In genomic region chr17:46889450-46890084, GRCm38 (mm10) we compare ENCODE assay signal across 9 mouse cellular contexts. TPM values are rescaled to one million over a fixed set of nuclear protein-coding genes. Genes with fewer than 3 reads are reported as not detected.
DNase-seq lines count a peak whose midpoint lies in the region; ATAC-seq and TF ChIP-seq lines count a peak whose summit lies in the region.
"Had no signal": no experiment of that assay in that cellular context is flagged by ENCODE, and none has a peak within 500 bp of the region (broad histone marks: within the 10 kb centered on the region; RNA-seq: fewer than 3 reads in every experiment).

No protein-coding gene starts in this region.

- no peaks in the 10 kb centered on the region for H3K9me3 ChIP-seq in ES-E14 (ENCODE audit: control insufficient read depth, insufficient read depth, low read depth, low read length)
- no peaks in the 10 kb centered on the region for H3K9me3 ChIP-seq in forebrain, embryonic 16.5 days (ENCODE audit: control insufficient read depth, low read length)
- no peaks in the 10 kb centered on the region for H3K9me3 ChIP-seq in lung, embryonic 14.5 days (ENCODE audit: low read depth, low read length)

- WGBS in cerebellum, adult 2 months, result under 1% methylated on average over 44 of the region's 44 CpGs
- WGBS in forebrain, embryonic 16.5 days, result under 1% methylated on average over 44 of the region's 44 CpGs
- WGBS in lung, embryonic 14.5 days, result under 1% methylated on average over 44 of the region's 44 CpGs

- peak overlapping the region; percentile 59; the same call in 1 of the 2 replicates for H3K27ac ChIP-seq in ES-E14 (ENCODE audit: insufficient read depth, low read depth, low read length, poor library complexity, severe bottlenecking)
- peak overlapping the region; percentile 89 for H3K27ac ChIP-seq in cerebellum, adult 2 months (ENCODE audit: insufficient read depth, low read length)
- peak overlapping the region; percentile 97 for H3K27ac ChIP-seq in forebrain, embryonic 16.5 days (ENCODE audit: low read length)
- peak overlapping the region; percentile 98 for H3K27ac ChIP-seq in lung, embryonic 14.5 days (ENCODE audit: low read depth)

- H3K27me3 ChIP-seq in cerebellum, adult 2 months (ENCODE audit: control insufficient read depth, insufficient read depth, low read length), result no peaks in the 10 kb centered on the region
- H3K27me3 ChIP-seq in forebrain, embryonic 16.5 days (replicated peaks; ENCODE audit: control insufficient read depth, insufficient read depth, low read length), result no peaks in the 10 kb centered on the region
- H3K27me3 ChIP-seq in lung, embryonic 14.5 days (ENCODE audit: insufficient read depth, low read length), result no peaks in the 10 kb centered on the region

- in situ Hi-C loops in ES-E14 (cut with MboI; ENCODE audit: low sequenced_read_pairs in 2 of 2, unreplicated experiment in 2 of 2), result no loop called here

- H3K4me3 ChIP-seq in ES-E14 (ENCODE audit: insufficient read depth in 1 of 2, low read depth in 1 of 2, low read length in 2 of 2, poor library complexity in 1 of 2, severe bottlenecking in 1 of 2), result peak overlapping the region; percentile 87 to 93
- H3K4me3 ChIP-seq in cerebellum, adult 2 months (replicated peaks; ENCODE audit: insufficient read depth, low read depth, low read length), result peak overlapping the region; percentile 69
- peak overlapping the region; percentile 62 for H3K4me3 ChIP-seq in forebrain, embryonic 16.5 days (replicated peaks; ENCODE audit: low read length)
- H3K4me3 ChIP-seq in lung, embryonic 14.5 days (ENCODE audit: low read depth, low read length), result peak overlapping the region; percentile 93

- no peak for DNase-seq in ES-E14 (ENCODE audit: low read depth, low spot score)
- DNase-seq in cerebellum, adult 2 months, result peak; percentile 89 to 90
- DNase-seq in heart, postnatal 25 days (ENCODE audit: low spot score), result peak; percentile 68
- peak; percentile 64 to 65 for DNase-seq in layer of hippocampus, adult 8-10 months (ENCODE audit: low spot score in 2 of 2)
- DNase-seq in lung, embryonic 14.5 days, result peak; percentile 85
- DNase-seq in testis, postnatal 14 days (ENCODE audit: low spot score), result peak; percentile 81

- no peak for TF ChIP-seq CTCF in cerebellum, adult 2 months (IDR thresholded peaks at IDR 0.05; ENCODE audit: borderline replicate concordance, insufficient read depth, low read depth, low read length)
- TF ChIP-seq CTCF in lung, embryonic 14.5 days (IDR thresholded peaks at IDR 0.05; ENCODE audit: low read depth), result no peak

- H3K4me2 ChIP-seq in forebrain, embryonic 16.5 days (ENCODE audit: low read length), result peak overlapping the region; percentile 78
- peak overlapping the region; percentile 100 for H3K4me2 ChIP-seq in lung, embryonic 14.5 days

- peaks cover 6 to 22% of the 10 kb centered on the region in 2 experiments for H3K4me1 ChIP-seq in ES-E14 (ENCODE audit: control insufficient read depth in 2 of 2, insufficient read depth in 2 of 2, low read length in 2 of 2, poor library complexity in 1 of 2)
- H3K4me1 ChIP-seq in cerebellum, adult 2 months (ENCODE audit: control insufficient read depth, insufficient read depth, low read length), result peaks cover 15% of the 10 kb centered on the region
- H3K4me1 ChIP-seq in forebrain, embryonic 16.5 days (replicated peaks; ENCODE audit: control insufficient read depth, insufficient read depth, low read length), result peaks cover 28% of the 10 kb centered on the region
- H3K4me1 ChIP-seq in lung, embryonic 14.5 days (ENCODE audit: insufficient read depth), result peaks cover 17% of the 10 kb centered on the region

- peak; percentile 60 for TF ChIP-seq POLR2A in cerebellum, adult 2 months (IDR thresholded peaks at IDR 0.05; ENCODE audit: borderline replicate concordance, insufficient read depth, low read length)

- H3K36me3 ChIP-seq in ES-E14 (ENCODE audit: control insufficient read depth, insufficient read depth, low read length, poor library complexity, severe bottlenecking), result peaks cover 4% of the 10 kb centered on the region; the same call in 1 of the 2 replicates
- H3K36me3 ChIP-seq in forebrain, embryonic 16.5 days (ENCODE audit: control insufficient read depth, insufficient read depth), result no peaks in the 10 kb centered on the region
- peaks cover 13% of the 10 kb centered on the region; the same call in 1 of the 2 replicates for H3K36me3 ChIP-seq in lung, embryonic 14.5 days (ENCODE audit: insufficient read depth)

- H3K9ac ChIP-seq in ES-E14 (ENCODE audit: insufficient read depth, low read depth, low read length, poor library complexity, severe bottlenecking), result peak overlapping the region; percentile 75
- H3K9ac ChIP-seq in forebrain, embryonic 16.5 days (replicated peaks; ENCODE audit: low read depth, low read length), result peak overlapping the region; percentile 85
- peak overlapping the region; percentile 71 for H3K9ac ChIP-seq in lung, embryonic 14.5 days

- peak; percentile 45 for ATAC-seq in forebrain, embryonic 16.5 days
- ATAC-seq in lung, embryonic 14.5 days (ENCODE audit: insufficient read depth), result peak; percentile 66
- peak; percentile 3; the same call in 1 of the 2 replicates for ATAC-seq in neutrophil, adult 5-6 weeks (ENCODE audit: extremely low read depth, insufficient number of reproducible peaks, low FRiP score, poor library complexity, severe bottlenecking)

- intact Hi-C loops in heart, postnatal 25 days (cut with DNase I), result loop anchor here (2.0 kb wide), 1 partner anchor 35 kb away; no protein-coding TSS in a partner anchor

TF ChIP-seq in ES-E14, 5 proteins besides CTCF, POLR2A, EP300 and RAD21:
- TF ChIP-seq HCFC1 (IDR thresholded peaks at IDR 0.05; ENCODE audit: borderline replicate concordance, insufficient read depth, low read length), result no peak
- 0 out of 2 replicates have a peak, but pooled peaks have one; percentile 0 for TF ChIP-seq ZNF384 (IDR thresholded peaks at IDR 0.05; ENCODE audit: low read depth, low read length)
- TF ChIP-seq ZC3H11A (IDR thresholded peaks at IDR 0.05; ENCODE audit: borderline replicate concordance, low read depth, low read length), result no peak
- TF ChIP-seq CHD2 (IDR thresholded peaks at IDR 0.05; ENCODE audit: low read depth, low read length), result no peak
- TF ChIP-seq MAFK (IDR thresholded peaks at IDR 0.05; ENCODE audit: insufficient read depth, low read depth, low read length), result no peak

RNA-seq across cellular contexts. Expression of gene Tbcc, which starts 0.9 kb away (rescaled TPM):
- total RNA-seq in ES-E14 (2012; rRNA removed), result 20.5 and 30.0 TPM in 2 replicates
- polyA plus RNA-seq in cerebellum, adult 2 months (2012; rRNA removed), result 24.9 and 25.3 TPM in 2 replicates
- 52.6 and 55.6 TPM in 2 replicates for polyA plus RNA-seq in forebrain, embryonic 16.5 days (2015; fragmentation: Nextera tagmentation; extraction: Ambion mirVana)
- total RNA-seq in heart, postnatal 25 days (2021), result 10 to 100 TPM; 15.5 to 17.7 TPM
- total RNA-seq in layer of hippocampus, adult 8-10 months (2022), result 10 to 100 TPM; 24.8 to 38.5 (median 33.2) TPM
- polyA plus RNA-seq in lung, embryonic 14.5 days (2014; fragmentation: Nextera tagmentation; extraction: Ambion mirVana), result 58.5 and 61.2 TPM in 2 replicates
- total RNA-seq in neutrophil, adult 5-6 weeks (2017), result 14.8 and 20.4 TPM in 2 replicates

RNA-seq across cellular contexts. Expression of gene Prph2, which starts 20.7 kb away (rescaled TPM):
- 0.18 and 0.48 TPM in 2 replicates for total RNA-seq in ES-E14 (2012; rRNA removed)
- not detected in 2 replicates for polyA plus RNA-seq in cerebellum, adult 2 months (2012; rRNA removed)
- polyA plus RNA-seq in forebrain, embryonic 16.5 days (2015; fragmentation: Nextera tagmentation; extraction: Ambion mirVana), result not detected in 2 replicates
- not detected for total RNA-seq in heart, postnatal 25 days (2021)
- total RNA-seq in layer of hippocampus, adult 8-10 months (2022), result not detected
- not detected in 2 replicates for polyA plus RNA-seq in lung, embryonic 14.5 days (2014; fragmentation: Nextera tagmentation; extraction: Ambion mirVana)
- not detected in 2 replicates for total RNA-seq in neutrophil, adult 5-6 weeks (2017)
- total RNA-seq: hematopoietic stem cell, adult 5-6 weeks had no signal

RNA-seq across cellular contexts. Expression of gene Bicral, which starts 31.3 kb away (rescaled TPM):
- 20.2 and 27.1 TPM in 2 replicates for total RNA-seq in ES-E14 (2012; rRNA removed)
- 35.9 and 36.8 TPM in 2 replicates for polyA plus RNA-seq in cerebellum, adult 2 months (2012; rRNA removed)
- 8.8 and 10.0 TPM in 2 replicates for polyA plus RNA-seq in forebrain, embryonic 16.5 days (2015; fragmentation: Nextera tagmentation; extraction: Ambion mirVana)
- total RNA-seq in heart, postnatal 25 days (2021), result 10 to 100 TPM; 15.0 to 16.7 TPM
- 10 to 100 TPM; 51.9 to 67.7 (median 61.2) TPM for total RNA-seq in layer of hippocampus, adult 8-10 months (2022)
- polyA plus RNA-seq in lung, embryonic 14.5 days (2014; fragmentation: Nextera tagmentation; extraction: Ambion mirVana), result 4.7 and 6.5 TPM in 2 replicates
- 41.3 and 43.6 TPM in 2 replicates for total RNA-seq in neutrophil, adult 5-6 weeks (2017)

Comparison
In these comparisons a context has a peak if more than half of its experiments do, and no peak if none do; other contexts are left out.
1. ATAC-seq: peak in every context shown above with its lines; median percentile 66 in lung, embryonic 14.5 days; 45 in forebrain, embryonic 16.5 days; 3 in neutrophil, adult 5-6 weeks.